Mouse (Mus musculus): ENCODE data around the gene Dpp7. TPM values are rescaled to one million over a fixed set of nuclear protein-coding genes. Genes with fewer than 3 reads are reported as not detected.

Dpp7 gene
- polyA plus RNA-seq (2015; fragmentation: Illumina TruSeq; extraction: RNeasy Lipid Tissue Mini Kit (QIAGEN cat#74804); ENCODE audit: low read depth, low replicate concordance): 38.1 TPM

GRCm38 (mm10) chr2:25356208-25357079 lies at the start of gene Dpp7:
TSS of gene Dpp7 (minus strand) at chr2:25356359.

GRCm38 (mm10) chr2:25399051-25399450 lies 42.9 kb upstream of the Dpp7 start, which contains the start of gene Npdc1:
TSS of gene Npdc1 (plus strand) at chr2:25399351.

GRCm38 (mm10) chr2:25395721-25396596 lies 39.8 kb upstream of the Dpp7 start, which contains the start of gene Entpd2:
TSS of gene Entpd2 (plus strand) at chr2:25395874.

GRCm38 (mm10) chr2:25371764-25372643 lies 15.8 kb upstream of the Dpp7 start, which contains the start of gene Sapcd2:
TSS of gene Sapcd2 (plus strand) at chr2:25372321.

GRCm38 (mm10) chr2:25365091-25365761 lies 9.1 kb upstream of the Dpp7 start, which contains the start of gene Uap1l1:
TSS of gene Uap1l1 (minus strand) at chr2:25365682.

GRCm38 (mm10) chr2:25332286-25333160 lies 23.6 kb downstream of the Dpp7 start, which contains the start of gene Man1b1:
TSS of gene Man1b1 (plus strand) at chr2:25332338.

GRCm38 (mm10) chr2:25318971-25319773 lies 37.0 kb downstream of the Dpp7 start, which contains the start of gene Grin1:
TSS of gene Grin1 (minus strand) at chr2:25319187.

Other genes starting within 250 kb of the Dpp7 start
- 13.6 TPM for gene Nrarp, start 175.6 kb downstream of the Dpp7 start, polyA plus RNA-seq (2015; fragmentation: Illumina TruSeq; extraction: RNeasy Lipid Tissue Mini Kit (QIAGEN cat#74804); ENCODE audit: low read depth, low replicate concordance)
- gene Tor4a, start 159.5 kb downstream of the Dpp7 start, polyA plus RNA-seq (2015; fragmentation: Illumina TruSeq; extraction: RNeasy Lipid Tissue Mini Kit (QIAGEN cat#74804); ENCODE audit: low read depth, low replicate concordance): 2.9 TPM
- gene Nelfb, start 144.9 kb downstream of the Dpp7 start, polyA plus RNA-seq (2015; fragmentation: Illumina TruSeq; extraction: RNeasy Lipid Tissue Mini Kit (QIAGEN cat#74804); ENCODE audit: low read depth, low replicate concordance): 47.7 TPM
- not detected for gene Stpg3, start 141.7 kb downstream of the Dpp7 start, polyA plus RNA-seq (2015; fragmentation: Illumina TruSeq; extraction: RNeasy Lipid Tissue Mini Kit (QIAGEN cat#74804); ENCODE audit: low read depth, low replicate concordance)
- not detected for gene Fam166a, start 137.6 kb downstream of the Dpp7 start, polyA plus RNA-seq (2015; fragmentation: Illumina TruSeq; extraction: RNeasy Lipid Tissue Mini Kit (QIAGEN cat#74804); ENCODE audit: low read depth, low replicate concordance)
- gene Tubb4b, start 131.7 kb downstream of the Dpp7 start, polyA plus RNA-seq (2015; fragmentation: Illumina TruSeq; extraction: RNeasy Lipid Tissue Mini Kit (QIAGEN cat#74804); ENCODE audit: low read depth, low replicate concordance): 563 TPM
- gene Slc34a3, start 122.0 kb downstream of the Dpp7 start, polyA plus RNA-seq (2015; fragmentation: Illumina TruSeq; extraction: RNeasy Lipid Tissue Mini Kit (QIAGEN cat#74804); ENCODE audit: low read depth, low replicate concordance): not detected
- gene Rnf224, start 119.6 kb downstream of the Dpp7 start, polyA plus RNA-seq (2015; fragmentation: Illumina TruSeq; extraction: RNeasy Lipid Tissue Mini Kit (QIAGEN cat#74804); ENCODE audit: low read depth, low replicate concordance): not detected
- gene Rnf208, start 114.1 kb downstream of the Dpp7 start, polyA plus RNA-seq (2015; fragmentation: Illumina TruSeq; extraction: RNeasy Lipid Tissue Mini Kit (QIAGEN cat#74804); ENCODE audit: low read depth, low replicate concordance): 180 TPM
- gene Cysrt1, start 113.9 kb downstream of the Dpp7 start, polyA plus RNA-seq (2015; fragmentation: Illumina TruSeq; extraction: RNeasy Lipid Tissue Mini Kit (QIAGEN cat#74804); ENCODE audit: low read depth, low replicate concordance): not detected
- 6.7 TPM for gene AL732309.1, start 109.5 kb downstream of the Dpp7 start, polyA plus RNA-seq (2015; fragmentation: Illumina TruSeq; extraction: RNeasy Lipid Tissue Mini Kit (QIAGEN cat#74804); ENCODE audit: low read depth, low replicate concordance)
- gene Tmem203, start 100.9 kb downstream of the Dpp7 start, polyA plus RNA-seq (2015; fragmentation: Illumina TruSeq; extraction: RNeasy Lipid Tissue Mini Kit (QIAGEN cat#74804); ENCODE audit: low read depth, low replicate concordance): 19.6 TPM
- gene Tprn, start 93.7 kb downstream of the Dpp7 start, polyA plus RNA-seq (2015; fragmentation: Illumina TruSeq; extraction: RNeasy Lipid Tissue Mini Kit (QIAGEN cat#74804); ENCODE audit: low read depth, low replicate concordance): 23.4 TPM
- gene Ssna1, start 83.9 kb downstream of the Dpp7 start, polyA plus RNA-seq (2015; fragmentation: Illumina TruSeq; extraction: RNeasy Lipid Tissue Mini Kit (QIAGEN cat#74804); ENCODE audit: low read depth, low replicate concordance): 92.1 TPM
- gene Anapc2, start 83.9 kb downstream of the Dpp7 start, polyA plus RNA-seq (2015; fragmentation: Illumina TruSeq; extraction: RNeasy Lipid Tissue Mini Kit (QIAGEN cat#74804); ENCODE audit: low read depth, low replicate concordance): 89.9 TPM
- not detected for gene Tmem210, start 68.2 kb downstream of the Dpp7 start, polyA plus RNA-seq (2015; fragmentation: Illumina TruSeq; extraction: RNeasy Lipid Tissue Mini Kit (QIAGEN cat#74804); ENCODE audit: low read depth, low replicate concordance)
- not detected for gene Lrrc26, start 66.4 kb downstream of the Dpp7 start, polyA plus RNA-seq (2015; fragmentation: Illumina TruSeq; extraction: RNeasy Lipid Tissue Mini Kit (QIAGEN cat#74804); ENCODE audit: low read depth, low replicate concordance)
- 267 TPM for gene Grin1, start 37.2 kb downstream of the Dpp7 start, polyA plus RNA-seq (2015; fragmentation: Illumina TruSeq; extraction: RNeasy Lipid Tissue Mini Kit (QIAGEN cat#74804); ENCODE audit: low read depth, low replicate concordance)
- 51.8 TPM for gene Man1b1, start 24.0 kb downstream of the Dpp7 start, polyA plus RNA-seq (2015; fragmentation: Illumina TruSeq; extraction: RNeasy Lipid Tissue Mini Kit (QIAGEN cat#74804); ENCODE audit: low read depth, low replicate concordance)
- gene Uap1l1, start 9.3 kb upstream of the Dpp7 start, polyA plus RNA-seq (2015; fragmentation: Illumina TruSeq; extraction: RNeasy Lipid Tissue Mini Kit (QIAGEN cat#74804); ENCODE audit: low read depth, low replicate concordance): 27.2 TPM
- 2.5 TPM for gene Sapcd2, start 16.0 kb upstream of the Dpp7 start, polyA plus RNA-seq (2015; fragmentation: Illumina TruSeq; extraction: RNeasy Lipid Tissue Mini Kit (QIAGEN cat#74804); ENCODE audit: low read depth, low replicate concordance)
- gene Entpd2, start 39.5 kb upstream of the Dpp7 start, polyA plus RNA-seq (2015; fragmentation: Illumina TruSeq; extraction: RNeasy Lipid Tissue Mini Kit (QIAGEN cat#74804); ENCODE audit: low read depth, low replicate concordance): 11.2 TPM
- 274 TPM for gene Npdc1, start 43.0 kb upstream of the Dpp7 start, polyA plus RNA-seq (2015; fragmentation: Illumina TruSeq; extraction: RNeasy Lipid Tissue Mini Kit (QIAGEN cat#74804); ENCODE audit: low read depth, low replicate concordance)
- gene Fut7, start 66.9 kb upstream of the Dpp7 start, polyA plus RNA-seq (2015; fragmentation: Illumina TruSeq; extraction: RNeasy Lipid Tissue Mini Kit (QIAGEN cat#74804); ENCODE audit: low read depth, low replicate concordance): 1.1 TPM
- gene Abca2, start 72.3 kb upstream of the Dpp7 start, polyA plus RNA-seq (2015; fragmentation: Illumina TruSeq; extraction: RNeasy Lipid Tissue Mini Kit (QIAGEN cat#74804); ENCODE audit: low read depth, low replicate concordance): 105 TPM
- not detected for gene Clic3, start 100.5 kb upstream of the Dpp7 start, polyA plus RNA-seq (2015; fragmentation: Illumina TruSeq; extraction: RNeasy Lipid Tissue Mini Kit (QIAGEN cat#74804); ENCODE audit: low read depth, low replicate concordance)
- 96.2 TPM for gene Paxx, start 104.7 kb upstream of the Dpp7 start, polyA plus RNA-seq (2015; fragmentation: Illumina TruSeq; extraction: RNeasy Lipid Tissue Mini Kit (QIAGEN cat#74804); ENCODE audit: low read depth, low replicate concordance)
- 2,295 TPM for gene Ptgds, start 113.7 kb upstream of the Dpp7 start, polyA plus RNA-seq (2015; fragmentation: Illumina TruSeq; extraction: RNeasy Lipid Tissue Mini Kit (QIAGEN cat#74804); ENCODE audit: low read depth, low replicate concordance)
- not detected for gene Lcn12, start 137.6 kb upstream of the Dpp7 start, polyA plus RNA-seq (2015; fragmentation: Illumina TruSeq; extraction: RNeasy Lipid Tissue Mini Kit (QIAGEN cat#74804); ENCODE audit: low read depth, low replicate concordance)
- 96.2 TPM for gene Fbxw5, start 144.4 kb upstream of the Dpp7 start, polyA plus RNA-seq (2015; fragmentation: Illumina TruSeq; extraction: RNeasy Lipid Tissue Mini Kit (QIAGEN cat#74804); ENCODE audit: low read depth, low replicate concordance)
- 1.9 TPM for gene C8g, start 145.4 kb upstream of the Dpp7 start, polyA plus RNA-seq (2015; fragmentation: Illumina TruSeq; extraction: RNeasy Lipid Tissue Mini Kit (QIAGEN cat#74804); ENCODE audit: low read depth, low replicate concordance)
- 10.6 TPM for gene Traf2, start 190.6 kb upstream of the Dpp7 start, polyA plus RNA-seq (2015; fragmentation: Illumina TruSeq; extraction: RNeasy Lipid Tissue Mini Kit (QIAGEN cat#74804); ENCODE audit: low read depth, low replicate concordance)
- gene Edf1, start 201.5 kb upstream of the Dpp7 start, polyA plus RNA-seq (2015; fragmentation: Illumina TruSeq; extraction: RNeasy Lipid Tissue Mini Kit (QIAGEN cat#74804); ENCODE audit: low read depth, low replicate concordance): 365 TPM
- 0.95 TPM for gene Mamdc4, start 218.5 kb upstream of the Dpp7 start, polyA plus RNA-seq (2015; fragmentation: Illumina TruSeq; extraction: RNeasy Lipid Tissue Mini Kit (QIAGEN cat#74804); ENCODE audit: low read depth, low replicate concordance)
- 94.8 TPM for gene Phpt1, start 218.9 kb upstream of the Dpp7 start, polyA plus RNA-seq (2015; fragmentation: Illumina TruSeq; extraction: RNeasy Lipid Tissue Mini Kit (QIAGEN cat#74804); ENCODE audit: low read depth, low replicate concordance)
- 44.4 TPM for gene Ajm1, start 225.4 kb upstream of the Dpp7 start, polyA plus RNA-seq (2015; fragmentation: Illumina TruSeq; extraction: RNeasy Lipid Tissue Mini Kit (QIAGEN cat#74804); ENCODE audit: low read depth, low replicate concordance)